Mouse (Mus musculus) kidney, postnatal 0 days (tissue): ENCODE measurements around the gene Dnase1l3. TPM values are rescaled to one million over a fixed set of nuclear protein-coding genes. Genes with fewer than 3 reads are reported as not detected.

Experiments
- ATAC-seq: fragments of 200-750 bp; cut with Nextera tagmentation; replicated peaks from 2 replicates; pipeline ENCODE4 v1.8.0; 2017; ENCODE audit warnings: low read depth, moderate number of reproducible peaks, moderate TSS enrichment, moderate library complexity; ENCODE audit not compliant: low FRiP score
- DNase-seq: peaks from one replicate; pipeline ENCODE4 v3.0.0-alpha.2; 2016; ENCODE audit warnings: low spot score
- H3K27ac ChIP-seq: fragments of 300-500 bp; sonication (generic); 2 replicates; pipeline ENCODE4 v1.5.1; 2014; ENCODE audit warnings: mild to moderate bottlenecking
- H3K27me3 ChIP-seq: fragments of 300-500 bp; sonication (generic); 2 replicates; pipeline ENCODE4 v1.6.1; 2014; ENCODE audit warnings: low read length, mixed read lengths; ENCODE audit not compliant: insufficient read depth
- H3K36me3 ChIP-seq: fragments of 300-500 bp; sonication (generic); 2 replicates; pipeline ENCODE4 v1.6.1; 2014; ENCODE audit warnings: low read length, mixed read lengths; ENCODE audit not compliant: insufficient read depth
- H3K4me1 ChIP-seq: fragments of 300-500 bp; sonication (generic); replicated peaks from 2 replicates; pipeline ENCODE4 v1.6.1; 2014; ENCODE audit warnings: antibody characterized with exemption, low read length, mixed read lengths; ENCODE audit not compliant: insufficient read depth
- H3K4me2 ChIP-seq: fragments of 300-500 bp; sonication (generic); 2 replicates; pipeline ENCODE4 v1.6.1; 2014; ENCODE audit warnings: mild to moderate bottlenecking, low read length, moderate library complexity, mixed read lengths
- H3K4me3 ChIP-seq: fragments of 300-500 bp; sonication (generic); replicated peaks from 2 replicates; pipeline ENCODE4 v1.5.1; 2014; ENCODE audit warnings: low read depth, low read length
- H3K9ac ChIP-seq: fragments of 300-500 bp; sonication (generic); 2 replicates; pipeline ENCODE4 v1.6.1; 2014; ENCODE audit warnings: low read depth, low read length
- H3K9me3 ChIP-seq: fragments of 300-500 bp; sonication (generic); replicated peaks from 2 replicates; pipeline ENCODE4 v1.6.1; 2016; ENCODE audit warnings: low read length, inconsistent platforms, mixed read lengths
- CTCF ChIP-seq: IDR thresholded peaks from 2 replicates; pipeline ENCODE4 v1.5.1; 2016; ENCODE audit warnings: antibody characterized with exemption, low read depth, mild to moderate bottlenecking, moderate library complexity
- WGBS: fragments of 180-500 bp; shearing (Covaris S2); extraction: QIAGEN DNeasy Blood & Tissue Kit; methylation state at CpG from one replicate; pipeline ENCODE4 v1.1.7; 2014; 5-methylcytosine and 5-hydroxymethylcytosine counted together
- polyA plus RNA-seq: library from polyadenylated mRNA; unstranded; fragments of >200 nt; fragmentation: Nextera tagmentation; extraction: Ambion mirVana; gene quantifications from 2 replicates; pipeline ENCODE4 v1.2.1, GENCODE M21; 2015

Dnase1l3 gene
- polyA plus RNA-seq, 1 experiment from 2014 or later = 0.25 TPM

- no peak for ATAC-seq
- WGBS = 92% methylated on average over 9 of the region's 9 CpGs
- no peak overlapping the region for H3K4me3 ChIP-seq
These were observed 43.1 kb downstream of the Dnase1l3 start for GRCm38 (mm10) chr14:7951234-7951633.

GRCm38 (mm10) chr14:7945261-7945660 is 49.1 kb downstream of the Dnase1l3 start:
- H3K4me1 ChIP-seq = no peaks in the 10 kb centered on the region
- no peak overlapping the region for H3K9ac ChIP-seq
- no peak overlapping the region for H3K4me3 ChIP-seq
- no peaks in the 10 kb centered on the region for H3K27me3 ChIP-seq
- H3K36me3 ChIP-seq = peaks cover 43% of the 10 kb centered on the region
- 93% methylated on average over 5 of the region's 5 CpGs for WGBS
- H3K27ac ChIP-seq = no peak overlapping the region
- DNase-seq = no peak
- H3K4me2 ChIP-seq = no peak overlapping the region
- no peaks in the 10 kb centered on the region for H3K9me3 ChIP-seq
- ATAC-seq = no peak
- TF ChIP-seq CTCF = no peak

More at GRCm38 (mm10) chr14:7951234-7951633, 43.1 kb downstream of the Dnase1l3 start:
- Histone ChIP-seq H3K27me3 (no peaks in the 10 kb centered on the region), H3K4me1 (0 out of 2 replicates have a peak, but pooled peaks cover 3% of the 10 kb centered on the region), H3K9ac (no peak overlapping the region), H3K36me3 (peaks cover 24% of the 10 kb centered on the region), H3K4me2 (no peak overlapping the region), H3K27ac (0 out of 2 replicates have a peak overlapping the region, but pooled peaks have one; percentile 19), H3K9me3 (no peaks in the 10 kb centered on the region)
- DNase-seq = no peak
- no peak for TF ChIP-seq CTCF

- Histone ChIP-seq H3K9ac (no peak overlapping the region), H3K4me2 (no peak overlapping the region), H3K4me1 (no peaks in the 10 kb centered on the region), H3K36me3 (peaks cover 43% of the 10 kb centered on the region), H3K4me3 (no peak overlapping the region), H3K27ac (no peak overlapping the region), H3K9me3 (no peaks in the 10 kb centered on the region), H3K27me3 (no peaks in the 10 kb centered on the region)
- DNase-seq (peak; percentile 22), ATAC-seq (no peak)
- TF ChIP-seq CTCF = peak; percentile 41; the same call in 1 of the 2 replicates
- 53% methylated on average over 8 of the region's 8 CpGs for WGBS
These were observed 49.9 kb downstream of the Dnase1l3 start for GRCm38 (mm10) chr14:7944349-7945039.

- no peak for DNase-seq
These were observed 50.6 kb downstream of the Dnase1l3 start for GRCm38 (mm10) chr14:7943801-7944135.

GRCm38 (mm10) chr14:7943101-7943800 is 51.1 kb downstream of the Dnase1l3 start:
- DNase-seq = no peak
- TF ChIP-seq CTCF = no peak
- no peak for ATAC-seq
- Histone ChIP-seq H3K9ac (no peak overlapping the region), H3K27ac (no peak overlapping the region; the same call in 1 of the 2 replicates), H3K27me3 (no peaks in the 10 kb centered on the region), H3K4me1 (no peaks in the 10 kb centered on the region), H3K4me2 (no peak overlapping the region), H3K36me3 (peaks cover 42% of the 10 kb centered on the region), H3K4me3 (no peak overlapping the region), H3K9me3 (no peaks in the 10 kb centered on the region)
- WGBS = 69% methylated on average over 7 of the region's 7 CpGs

More at GRCm38 (mm10) chr14:7943801-7944135, 50.6 kb downstream of the Dnase1l3 start:
- no peak for ATAC-seq
- H3K4me2 ChIP-seq = no peak overlapping the region
- no peaks in the 10 kb centered on the region for H3K4me1 ChIP-seq
- H3K4me3 ChIP-seq = no peak overlapping the region
- TF ChIP-seq CTCF = no peak
- 71% methylated on average over 3 of the region's 3 CpGs for WGBS
- no peaks in the 10 kb centered on the region for H3K9me3 ChIP-seq
- H3K36me3 ChIP-seq = peaks cover 44% of the 10 kb centered on the region
- H3K9ac ChIP-seq = no peak overlapping the region
- H3K27ac ChIP-seq = no peak overlapping the region
- H3K27me3 ChIP-seq = no peaks in the 10 kb centered on the region

GRCm38 (mm10) chr14:7941413-7941812 is 53.0 kb downstream of the Dnase1l3 start:
- H3K27ac ChIP-seq = no peak overlapping the region
- no peak for ATAC-seq
- no peak for TF ChIP-seq CTCF
- H3K4me2 ChIP-seq = no peak overlapping the region
- H3K9ac ChIP-seq = no peak overlapping the region
- H3K4me1 ChIP-seq = no peaks in the 10 kb centered on the region
- no peaks in the 10 kb centered on the region for H3K27me3 ChIP-seq
- no peak for DNase-seq
- peaks cover 37% of the 10 kb centered on the region for H3K36me3 ChIP-seq
- no peak overlapping the region for H3K4me3 ChIP-seq
- no peaks in the 10 kb centered on the region for H3K9me3 ChIP-seq
- 79% methylated on average over 5 of the region's 5 CpGs for WGBS
